Mouse (Mus musculus) thymus, adult 2 months (tissue): ENCODE data around the gene Hmgn1.

Experiments used
- CTCF ChIP-seq: fragments of 200-500 bp; IDR thresholded peaks from 2 replicates; pipeline ENCODE4 v1.5.1; 2012; ENCODE audit warnings: mild to moderate bottlenecking, control low read depth, low read length, moderate library complexity, borderline replicate concordance; ENCODE audit not compliant: control insufficient read depth, poor library complexity, insufficient read depth; ENCODE audit errors: extremely low read depth
- POLR2A ChIP-seq: fragments of 200-500 bp; IDR thresholded peaks from 2 replicates; pipeline ENCODE4 v1.6.1; 2012; ENCODE audit warnings: mild to moderate bottlenecking, low read length, control low read depth, moderate library complexity; ENCODE audit not compliant: control insufficient read depth, poor library complexity, insufficient read depth; ENCODE audit errors: extremely low read depth

DNA sequence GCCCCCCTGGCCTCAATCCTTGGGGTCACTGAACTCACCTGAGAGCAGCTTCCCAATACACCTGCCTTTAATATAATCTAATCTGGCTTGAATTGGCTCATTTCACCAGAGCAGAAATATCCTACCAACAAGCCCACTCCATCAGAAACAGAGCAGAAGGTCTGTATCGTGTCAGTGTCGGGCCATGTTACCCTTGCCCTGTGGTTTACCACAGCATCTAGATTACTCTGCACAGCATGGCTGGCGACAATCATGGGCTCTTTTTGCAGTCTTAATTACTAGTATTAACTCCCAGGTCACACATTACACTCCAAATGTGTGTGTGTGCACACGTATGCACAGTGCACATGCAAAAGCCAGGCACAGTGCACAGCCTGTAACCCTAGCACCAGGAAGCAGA, 41.3 kb upstream of the Hmgn1 start:
- TF ChIP-seq POLR2A (no peak), CTCF (no peak)
